Mouse (Mus musculus): ENCODE data around the gene Pphln1.
A peak's percentile ranks its signal among the peaks of the same experiment; 100 is the strongest.
"Not testable (repeated sequence)": the region's sequence is repeated elsewhere in the genome, so short reads cannot be mapped to it uniquely, and the experiment has no call there.

The Pphln1 gene

DNA sequence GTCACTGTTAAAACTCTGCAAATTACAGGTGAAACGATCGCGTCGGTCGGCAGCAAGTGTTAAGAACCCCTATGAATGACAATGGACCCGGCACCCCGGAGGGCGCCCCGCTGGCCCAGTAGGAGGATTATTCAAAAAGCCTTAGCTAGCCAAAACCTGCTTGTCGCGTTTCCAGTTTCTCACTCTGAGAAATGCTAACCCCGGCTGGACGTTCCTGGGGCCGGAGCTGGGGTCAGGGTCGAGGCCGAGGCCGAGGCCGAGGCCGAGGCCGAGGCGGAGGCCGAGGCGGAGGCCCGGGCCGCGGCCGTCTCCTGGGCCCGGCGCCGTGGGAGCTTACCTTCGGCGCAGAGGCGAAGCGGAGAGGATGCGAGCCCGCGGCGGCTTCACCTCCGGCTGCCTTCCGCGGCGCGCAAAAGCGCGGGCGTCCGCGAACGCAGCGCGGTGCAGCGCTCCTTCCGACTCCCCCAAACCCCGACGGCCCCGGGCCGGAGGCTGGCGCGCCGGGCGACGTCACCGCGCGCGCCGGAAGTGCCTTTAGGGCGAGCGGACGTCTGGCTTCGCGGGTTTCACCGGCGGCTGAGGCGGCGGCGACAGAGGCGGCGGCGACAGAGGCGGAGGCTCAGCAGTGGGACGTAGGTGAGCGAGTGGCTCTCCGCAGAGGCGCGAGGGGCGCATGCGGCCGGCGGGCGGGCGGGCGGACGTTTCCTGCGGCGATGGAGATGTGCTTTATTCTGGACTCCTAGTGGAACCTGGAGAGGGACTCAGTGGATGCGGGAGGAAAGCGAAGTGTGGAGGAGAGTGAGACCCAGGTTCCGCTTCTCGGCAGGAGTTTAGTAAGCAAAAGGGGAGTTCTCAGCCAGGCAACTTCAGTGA lies at the start of gene Pphln1, which contains the start of gene Zcrb1:
Pphln1 (plus strand) TSS at position 525 of the 873 bp plus-strand sequence.
Zcrb1 (minus strand) TSS at position 509 of the 873 bp plus-strand sequence.
- peak; percentile 78 to 85 for DNase-seq (ENCODE audit: low spot score in 2 of 2)

DNA sequence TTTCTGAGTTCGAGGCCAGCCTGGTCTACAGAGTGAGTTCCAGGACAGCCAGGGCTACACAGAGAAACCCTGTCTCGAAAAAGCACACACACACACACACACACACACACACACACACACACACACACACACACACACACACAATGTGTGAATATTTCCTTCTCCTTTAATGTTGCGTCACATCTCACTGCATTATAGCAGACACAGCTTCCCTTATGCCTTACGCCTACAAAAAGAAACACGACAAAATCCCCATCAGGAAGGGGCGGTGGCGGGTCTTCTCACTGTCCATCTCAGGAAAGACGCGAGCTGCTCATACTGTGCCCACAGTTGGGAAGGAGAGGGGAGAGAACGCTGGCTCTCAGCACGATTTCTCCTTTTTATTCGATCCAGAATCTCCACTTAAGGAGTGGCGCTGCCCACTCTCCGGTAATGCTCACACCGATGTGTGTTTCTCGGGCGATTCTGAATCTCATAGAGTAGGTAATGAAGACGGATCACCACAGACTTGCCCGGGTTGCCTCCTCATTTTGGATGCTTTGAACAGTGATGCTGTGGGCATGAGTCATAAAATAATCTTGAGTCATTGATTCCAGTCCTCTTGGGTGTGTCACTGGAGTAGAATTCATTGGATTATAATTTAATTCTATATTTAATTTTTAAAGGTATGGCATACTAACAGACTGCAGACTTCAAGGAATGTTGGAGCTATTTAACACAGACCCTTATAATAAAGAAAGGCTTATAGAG lies 39.6 kb upstream of the Pphln1 start:
- no peak for DNase-seq (ENCODE audit: low spot score in 2 of 2)

DNA sequence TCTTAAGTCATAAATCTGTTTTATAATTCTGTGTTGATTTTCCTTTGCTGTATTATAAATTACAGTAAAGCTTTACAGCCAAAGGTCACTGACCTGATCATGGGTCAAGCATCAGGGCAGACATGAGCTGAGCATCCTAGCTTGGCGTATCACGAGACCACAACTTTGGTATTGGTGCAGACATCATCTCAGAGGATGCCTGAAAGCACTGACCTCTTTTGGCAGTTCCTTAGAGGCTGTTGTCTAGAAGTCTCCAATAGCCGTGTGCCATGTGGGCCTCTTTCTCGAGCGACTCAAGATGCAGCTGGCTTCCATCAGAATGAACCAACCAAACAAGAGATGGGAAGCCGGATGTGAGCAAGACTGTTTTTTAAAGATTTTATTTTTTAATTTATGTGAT lies 32.6 kb upstream of the Pphln1 start:
- no peak for DNase-seq (ENCODE audit: low spot score in 2 of 2)

- DNase-seq (ENCODE audit: low spot score in 2 of 2), result no peak
These were observed 29.6 kb upstream of the Pphln1 start for GRCm38 (mm10) chr15:93368558-93368957.

DNA sequence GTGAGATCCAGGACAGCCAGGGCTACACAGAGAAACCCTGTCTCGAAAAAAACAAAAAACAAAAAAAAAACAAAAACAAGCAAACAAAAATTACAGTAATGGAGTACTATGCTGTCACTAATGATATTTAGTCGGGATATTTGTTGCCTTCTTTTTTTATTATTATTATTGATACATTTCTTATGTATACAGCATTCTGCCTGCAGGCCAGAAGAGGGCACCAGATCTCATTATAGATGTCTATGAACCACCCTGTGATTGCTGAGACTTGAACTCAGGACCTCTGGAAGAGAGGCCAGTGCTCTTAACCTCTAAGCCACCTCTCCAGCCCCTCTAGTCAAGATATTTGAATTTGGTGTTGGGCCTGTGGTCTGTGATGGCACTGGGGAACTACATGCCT lies 26.3 kb upstream of the Pphln1 start:
- DNase-seq (ENCODE audit: low spot score in 2 of 2), result no peak

- DNase-seq (ENCODE audit: low spot score in 2 of 2), result not testable (repeated sequence)
These were observed 25.5 kb upstream of the Pphln1 start for GRCm38 (mm10) chr15:93372525-93373119.

DNA sequence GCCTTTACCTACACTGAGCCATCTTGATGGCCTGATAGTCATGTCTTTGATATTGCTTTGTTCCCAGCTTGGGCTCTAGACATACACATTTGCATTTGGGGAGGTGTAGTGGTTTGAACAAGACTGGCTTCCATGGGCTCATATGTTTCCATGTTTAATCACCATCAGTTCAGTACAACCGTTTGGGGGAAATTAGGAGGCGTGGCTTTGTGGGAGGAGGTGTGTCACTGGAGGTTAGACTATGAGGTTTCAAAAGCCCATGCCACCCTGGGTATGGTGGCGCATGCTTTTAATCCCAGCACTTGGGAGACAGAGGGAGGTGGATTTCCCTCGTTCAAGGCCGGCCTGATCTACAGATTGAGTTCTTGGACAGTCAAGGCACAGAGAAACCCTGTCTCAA lies 22.5 kb upstream of the Pphln1 start:
- DNase-seq (ENCODE audit: low spot score in 2 of 2), result no peak

- peak in 1 of 2 experiments; percentile 40 for DNase-seq (ENCODE audit: low spot score in 2 of 2)
These were observed 19.0 kb upstream of the Pphln1 start for GRCm38 (mm10) chr15:93379177-93379576.

DNA sequence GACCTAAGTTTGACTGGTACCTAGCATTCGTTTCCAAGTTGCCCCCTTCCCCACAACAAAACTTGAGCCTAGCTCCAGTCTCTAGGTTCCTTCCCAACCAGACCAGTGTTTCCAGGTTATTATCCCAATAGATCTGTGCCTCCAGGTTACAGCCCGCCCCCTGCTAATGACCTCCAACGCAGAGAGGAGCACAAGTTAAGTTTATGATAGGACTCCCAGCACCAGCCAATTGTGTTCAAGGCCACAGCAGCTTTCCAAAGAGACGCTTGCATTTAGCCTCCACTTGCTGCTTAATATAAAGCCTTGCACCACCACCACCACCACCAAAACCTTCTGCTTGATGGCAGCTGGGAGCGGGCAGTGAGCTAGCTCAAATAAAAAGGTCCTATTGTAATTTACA lies 16.8 kb upstream of the Pphln1 start:
- no peak for DNase-seq (ENCODE audit: low spot score in 2 of 2)

DNA sequence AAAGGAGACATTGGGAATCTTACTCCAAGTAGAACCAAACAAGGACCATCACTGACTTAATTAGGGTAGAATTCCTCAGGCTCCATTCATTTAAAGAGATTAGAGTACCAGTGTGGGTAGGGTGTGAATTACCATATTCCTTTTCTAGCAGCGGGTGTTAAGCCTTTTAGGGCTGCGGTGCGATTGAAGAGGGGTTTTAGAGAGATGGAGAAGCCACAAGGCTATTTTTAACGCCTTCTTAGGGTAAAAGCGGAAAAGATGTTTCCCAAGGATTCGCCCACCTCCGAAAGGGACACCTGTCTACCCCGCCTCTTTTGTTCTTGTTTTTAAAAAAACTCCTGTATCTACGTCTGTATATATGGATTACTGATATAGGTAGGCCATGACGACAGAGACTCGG lies 881 bp upstream of the Pphln1 start:
- no peak for DNase-seq (ENCODE audit: low spot score in 2 of 2)

- DNase-seq (ENCODE audit: low spot score in 2 of 2), result no peak
These were observed 770 bp downstream of the Pphln1 start for GRCm38 (mm10) chr15:93398699-93399540.

DNA sequence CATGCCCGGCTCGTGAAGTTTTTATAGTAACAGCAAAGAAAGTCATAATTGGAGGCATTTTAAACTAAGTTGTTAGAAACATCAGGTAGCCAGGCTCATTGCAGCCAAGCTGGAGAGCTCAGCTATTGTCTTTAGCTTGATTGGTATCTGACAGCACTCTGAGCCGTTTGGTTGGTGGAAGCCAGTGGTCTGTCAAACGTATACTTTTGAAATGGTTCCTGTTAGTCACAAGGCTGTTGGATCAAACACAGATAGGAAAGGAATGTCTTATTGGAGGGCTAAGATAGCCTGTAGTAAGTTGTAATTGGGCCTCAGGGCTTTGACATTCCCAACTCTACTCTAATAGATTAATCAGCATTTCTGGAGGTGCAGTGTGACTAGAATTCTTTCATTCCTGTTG lies 3.3 kb downstream of the Pphln1 start:
- DNase-seq (ENCODE audit: low spot score in 2 of 2), result no peak

DNA sequence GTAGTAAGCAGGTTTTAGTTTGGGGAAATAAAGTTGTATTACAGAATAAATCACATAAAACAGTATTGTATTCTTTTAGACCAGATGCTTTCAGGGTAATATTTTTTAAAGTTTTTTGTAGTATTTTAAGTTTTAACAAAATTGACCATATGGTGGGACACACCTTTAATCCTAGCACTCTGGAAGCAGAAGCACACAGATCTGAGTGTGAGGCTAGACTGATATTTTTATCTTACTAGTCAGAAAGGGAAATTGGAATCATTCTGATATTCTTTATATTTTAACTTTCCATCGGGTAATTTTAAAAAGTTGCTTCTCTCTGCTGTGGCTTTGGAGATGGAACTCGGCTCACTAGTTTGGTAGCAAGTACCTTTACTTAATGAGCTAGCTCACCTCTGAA lies 4.6 kb downstream of the Pphln1 start:
- no peak for DNase-seq (ENCODE audit: low spot score in 2 of 2)

GRCm38 (mm10) chr15:93404849-93405248 lies 6.7 kb downstream of the Pphln1 start:
- DNase-seq (ENCODE audit: low spot score in 2 of 2), result no peak

GRCm38 (mm10) chr15:93405446-93405986 lies 7.4 kb downstream of the Pphln1 start:
- DNase-seq (ENCODE audit: low spot score in 2 of 2), result no peak

GRCm38 (mm10) chr15:93406492-93406891 lies 8.3 kb downstream of the Pphln1 start:
- DNase-seq (ENCODE audit: low spot score in 2 of 2), result no peak

DNA sequence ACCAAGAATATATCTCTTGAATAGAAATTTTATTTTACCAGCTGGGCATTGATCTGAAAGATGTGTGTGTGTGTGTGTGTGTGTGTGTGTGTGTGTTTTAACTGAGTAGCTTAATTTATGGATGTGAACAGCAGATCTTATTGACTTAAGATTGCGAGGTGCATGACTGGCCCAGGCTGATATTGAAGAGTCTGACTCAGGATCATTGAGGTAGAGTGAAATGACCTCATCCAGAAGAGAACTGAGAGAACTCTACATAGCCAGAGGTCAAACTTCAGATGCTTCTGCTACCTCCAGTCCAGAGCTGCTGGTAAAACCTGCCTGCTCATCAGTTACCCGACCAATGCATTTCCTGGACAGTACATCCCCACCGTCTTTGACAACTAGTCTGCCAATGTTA lies 14.3 kb downstream of the Pphln1 start:
- DNase-seq (ENCODE audit: low spot score in 2 of 2), result no peak

DNA sequence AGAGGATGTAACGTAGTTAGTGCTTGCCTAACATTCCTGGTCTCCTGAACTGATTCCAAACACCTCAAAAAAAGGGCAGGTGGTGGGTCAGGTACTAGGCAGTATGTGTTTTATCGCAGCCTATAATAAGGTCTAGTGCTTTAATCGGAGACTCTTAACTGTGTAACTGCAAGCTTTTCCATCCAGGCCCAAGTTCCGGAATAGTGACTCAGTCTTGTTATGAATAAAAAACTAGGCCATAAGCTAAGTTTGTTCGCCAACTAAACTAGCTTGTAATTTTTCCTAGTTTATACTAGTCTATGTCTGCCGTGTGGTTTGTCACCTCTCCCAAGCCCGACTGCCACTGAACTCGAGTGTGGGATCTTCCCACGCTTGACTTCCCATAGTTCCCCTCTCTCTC lies 16.3 kb downstream of the Pphln1 start:
- DNase-seq (ENCODE audit: low spot score in 2 of 2), result no peak

GRCm38 (mm10) chr15:93416300-93416699 lies 18.1 kb downstream of the Pphln1 start:
- no peak for DNase-seq (ENCODE audit: low spot score in 2 of 2)

GRCm38 (mm10) chr15:93420596-93420995 lies 22.4 kb downstream of the Pphln1 start:
- no peak for DNase-seq (ENCODE audit: low spot score in 2 of 2)

- no peak for DNase-seq (ENCODE audit: low spot score in 2 of 2)
These were observed 24.4 kb downstream of the Pphln1 start for GRCm38 (mm10) chr15:93422537-93422936.

Measured in thymus, postnatal 10 days (tissue).